Mouse (Mus musculus): ENCODE results near the gene Thrb. TPM values are rescaled to one million over a fixed set of nuclear protein-coding genes. Genes with fewer than 3 reads are reported as not detected.

Thrb gene
- 1 to 10 TPM; 1.3 to 2.5 (median 2.4) TPM for polyA plus RNA-seq (2017; shearing (Covaris generic))

- peak; percentile 45 for ATAC-seq
Observed at GRCm38 (mm10) chr14:17659686-17660328, at the start of gene Thrb. Thrb (plus strand) TSS chr14:17660261.

DNA sequence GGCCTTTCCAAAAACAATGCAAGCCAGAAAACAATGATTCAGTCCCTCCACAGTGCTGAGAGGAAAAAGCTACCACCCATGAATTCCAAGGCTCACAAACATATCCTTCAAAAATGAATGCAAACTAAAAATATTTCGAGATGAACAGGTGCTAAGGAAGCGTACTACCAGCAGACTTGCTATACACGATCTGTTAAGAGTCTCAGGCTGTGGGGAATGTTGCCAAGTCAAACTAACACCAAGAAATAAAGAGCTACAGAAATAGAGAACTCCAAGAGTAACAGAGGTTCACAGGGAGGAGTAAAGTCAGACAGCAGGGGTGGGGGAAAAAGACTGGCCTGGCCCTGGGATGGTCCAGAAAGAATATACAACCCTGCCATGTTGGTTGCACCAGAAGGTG lies 38.4 kb upstream of the Thrb start:
- no peak for ATAC-seq

GRCm38 (mm10) chr14:17623936-17624335 lies 36.1 kb upstream of the Thrb start:
- no peak for ATAC-seq

- no peak for ATAC-seq
Observed at GRCm38 (mm10) chr14:17629215-17629614, 30.8 kb upstream of the Thrb start.

DNA sequence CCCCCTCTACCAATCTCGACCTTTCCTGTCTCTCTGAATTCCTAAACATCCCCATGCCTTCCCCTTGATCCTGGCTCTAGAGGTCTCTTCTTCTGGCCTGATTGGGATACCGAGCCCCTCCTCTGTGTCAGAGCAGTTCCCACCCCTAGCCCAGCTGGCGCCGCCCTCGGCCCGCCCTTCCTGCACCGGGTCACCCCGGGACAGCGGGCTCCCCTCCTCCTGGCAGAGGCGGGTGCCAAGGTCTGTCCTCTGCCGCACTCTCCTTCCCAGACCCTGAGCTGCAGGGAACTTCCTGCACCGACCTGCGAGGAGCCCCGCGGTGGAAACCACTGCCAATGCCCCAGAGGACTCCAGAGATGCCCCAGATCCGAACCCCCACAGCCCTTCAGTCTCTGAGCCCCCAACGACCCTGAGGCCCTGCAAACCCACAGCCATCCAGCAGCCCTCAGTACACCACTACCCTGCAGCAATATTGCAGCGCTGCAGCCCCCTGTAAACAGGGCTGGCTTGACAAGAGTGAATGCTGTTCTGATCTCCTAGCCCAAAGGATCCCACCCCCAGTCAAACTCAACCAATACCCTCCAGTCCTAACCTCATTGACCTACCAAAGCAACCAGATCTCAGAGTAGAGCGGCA lies 27.1 kb upstream of the Thrb start:
- no peak for ATAC-seq

DNA sequence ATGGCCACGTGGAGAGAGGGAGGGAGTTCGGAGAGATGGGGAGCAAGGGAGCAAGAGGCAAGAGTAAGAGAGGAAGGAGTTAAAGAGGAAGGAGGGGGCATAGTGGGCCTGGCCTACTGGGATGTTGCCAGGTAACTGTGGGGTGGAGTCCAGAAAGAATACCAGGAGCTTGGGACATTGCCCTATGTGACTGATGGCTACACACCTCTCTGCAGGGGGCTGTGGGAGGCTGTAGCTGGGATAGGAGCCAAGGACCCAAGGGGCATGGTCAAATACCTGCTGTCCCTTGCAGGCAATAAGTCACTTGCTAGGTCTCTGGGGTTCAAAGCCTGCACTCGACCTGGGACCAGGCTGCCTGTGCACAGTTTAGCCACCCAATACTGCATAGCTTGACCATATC lies 23.1 kb upstream of the Thrb start:
- no peak for ATAC-seq

DNA sequence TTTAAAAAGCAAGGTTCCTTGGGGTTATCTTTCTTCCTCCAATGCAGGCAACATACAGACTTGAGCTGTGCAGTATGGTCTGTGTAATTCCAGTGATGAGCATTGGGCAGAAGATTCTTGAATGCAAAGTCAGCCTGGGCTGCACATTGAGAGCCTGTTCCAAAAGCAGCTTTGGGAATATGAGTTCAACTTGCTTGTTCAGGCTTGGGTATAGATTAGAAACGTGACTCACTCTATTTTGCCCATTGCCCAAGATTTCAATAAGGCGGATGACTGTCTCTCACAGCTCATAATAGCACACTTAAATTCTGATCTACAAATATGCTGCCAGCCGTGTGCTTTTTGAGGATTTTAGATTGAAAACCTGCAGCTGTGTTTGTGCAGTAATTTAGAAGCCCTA lies 18.3 kb upstream of the Thrb start:
- no peak for ATAC-seq

DNA sequence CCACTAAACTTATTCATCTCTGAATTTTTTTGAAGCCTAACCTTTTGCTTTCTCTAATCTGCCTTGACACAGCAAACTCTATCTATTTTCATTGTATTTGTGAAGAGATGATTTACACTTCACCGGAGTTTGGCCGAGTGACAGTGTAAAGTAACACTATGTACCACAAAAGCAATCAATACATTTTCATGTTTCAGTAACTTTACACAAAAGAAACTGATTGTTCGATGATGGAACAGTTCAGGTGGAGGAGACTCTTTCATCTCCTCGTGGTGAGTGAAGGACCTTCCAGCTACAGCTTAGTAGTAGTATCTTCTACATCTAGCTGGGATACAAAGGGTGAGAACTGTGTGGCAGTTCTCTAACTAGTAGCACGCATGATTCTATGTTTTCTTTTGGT lies 5.0 kb upstream of the Thrb start:
- ATAC-seq = no peak

GRCm38 (mm10) chr14:17659031-17659430 lies 1.0 kb upstream of the Thrb start:
- peak; percentile 58 for ATAC-seq

DNA sequence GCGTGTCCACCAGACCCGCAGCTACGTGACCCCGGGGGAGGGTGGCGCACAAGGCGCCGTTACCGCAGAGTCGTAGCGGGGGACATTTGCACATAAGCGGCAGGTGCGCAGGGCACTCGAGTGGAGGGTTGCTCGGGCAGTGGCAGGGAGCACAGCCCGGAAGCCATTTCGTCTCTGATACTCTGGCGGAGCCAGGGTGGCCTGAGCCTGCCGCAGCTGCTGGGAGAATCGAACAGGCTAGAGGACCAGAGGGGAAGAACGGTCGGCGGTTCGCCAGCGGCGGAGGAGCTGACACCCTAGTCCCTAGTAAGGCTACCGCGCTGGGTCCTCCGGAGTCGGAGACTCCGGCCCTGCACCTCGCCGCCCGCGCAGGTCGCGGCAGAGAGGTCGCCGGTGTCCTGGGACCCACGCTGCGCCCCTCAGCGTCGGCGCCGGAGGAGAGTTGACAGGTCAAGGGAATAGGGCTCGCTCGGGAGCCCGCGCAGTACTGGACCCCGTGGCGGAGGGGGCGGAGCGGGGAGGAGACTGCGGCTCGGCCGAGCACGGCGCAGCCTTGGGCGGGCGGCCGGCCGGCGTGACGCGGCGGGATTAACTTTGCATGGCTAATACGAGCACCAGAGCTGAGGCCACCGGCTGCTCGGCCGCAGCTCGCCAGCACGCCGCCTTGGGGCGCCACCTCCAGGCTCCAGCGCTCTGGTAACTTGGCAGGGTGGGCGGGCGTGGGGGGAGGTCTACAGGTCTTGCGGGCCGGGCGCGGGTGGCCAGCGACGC lies 453 bp downstream of the Thrb start:
- ATAC-seq = peak; percentile 41

DNA sequence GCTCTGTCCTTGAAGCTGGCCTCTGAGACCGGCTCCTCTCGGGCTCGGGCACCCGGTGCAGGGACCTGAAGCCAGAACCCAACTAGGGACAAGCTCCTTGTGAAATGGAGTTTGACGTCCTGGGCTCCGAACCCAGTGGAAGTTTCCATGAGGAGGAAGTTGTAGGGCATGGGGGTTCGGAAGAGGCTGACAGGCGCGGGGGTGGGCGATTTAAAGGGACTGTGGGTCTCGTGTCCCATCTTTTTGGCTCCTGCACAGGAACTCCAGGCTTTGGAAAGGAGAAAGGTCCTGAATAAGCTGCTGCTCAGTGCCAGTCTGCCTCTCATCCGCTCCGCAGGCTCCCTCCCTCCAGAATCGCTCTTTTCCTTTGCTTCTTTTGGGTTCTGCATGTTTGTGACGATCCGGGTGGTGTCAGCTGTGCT lies 1.1 kb downstream of the Thrb start:
- no peak for ATAC-seq

- ATAC-seq = no peak
Observed at GRCm38 (mm10) chr14:17662087-17662486, 2.0 kb downstream of the Thrb start.

DNA sequence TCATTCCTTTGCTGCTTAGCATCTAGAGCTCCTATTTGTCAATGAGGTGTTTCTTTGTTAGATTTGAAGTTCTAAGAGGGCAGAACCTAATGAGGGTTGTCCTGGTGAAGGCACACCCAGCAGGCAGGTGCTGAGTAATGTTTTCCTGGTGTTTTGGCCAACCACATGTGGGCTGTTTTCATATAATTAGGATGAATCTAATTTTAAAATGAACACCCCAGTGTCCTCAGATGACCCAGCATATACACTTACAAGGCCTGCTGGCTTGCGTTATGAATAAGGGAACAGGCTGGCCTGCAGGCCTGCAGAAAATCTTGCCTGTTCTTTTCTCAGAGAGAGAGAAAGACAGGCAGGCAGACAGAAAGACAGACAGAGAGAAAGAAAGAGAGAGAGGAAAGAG lies 14.3 kb downstream of the Thrb start:
- no peak for ATAC-seq

DNA sequence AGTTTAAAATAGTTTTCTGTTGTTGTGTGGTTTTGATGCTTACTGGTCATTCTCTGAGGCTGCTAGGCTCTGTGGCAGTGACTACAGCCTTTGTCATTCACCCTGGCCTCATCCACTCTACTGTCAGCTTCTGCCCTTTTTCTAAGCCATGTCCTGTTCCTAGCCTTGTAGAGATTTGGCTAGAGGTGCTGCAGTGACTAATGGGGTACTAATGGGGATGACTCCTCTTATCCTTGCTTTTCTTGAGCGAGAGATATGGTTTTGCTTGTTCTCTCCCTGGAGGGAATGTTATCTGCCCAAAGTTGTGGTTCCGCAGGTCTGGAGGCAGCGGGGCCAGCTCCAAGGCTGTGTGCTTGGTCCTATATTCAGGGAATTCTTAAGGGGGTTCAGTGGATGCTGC lies 15.2 kb downstream of the Thrb start:
- no peak for ATAC-seq

DNA sequence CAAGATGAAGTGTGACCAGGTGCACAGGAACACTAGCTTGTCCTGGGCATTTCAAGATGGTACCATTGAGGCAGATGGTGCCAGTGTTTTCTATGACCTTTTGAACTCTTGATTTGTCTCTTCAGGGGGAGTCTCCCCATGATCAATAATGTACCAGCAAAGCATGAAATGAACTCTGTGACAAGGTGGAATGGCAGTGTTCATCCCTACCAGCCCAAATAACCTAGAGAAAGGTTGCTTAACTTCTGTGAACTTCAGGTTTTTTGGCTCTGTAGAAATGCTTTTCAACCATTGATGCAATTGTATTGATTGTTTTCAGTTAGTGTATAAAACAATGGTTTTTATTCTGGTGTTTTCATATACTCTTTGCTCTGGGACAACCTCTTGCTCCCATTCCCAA lies 21.4 kb downstream of the Thrb start:
- no peak for ATAC-seq

GRCm38 (mm10) chr14:17684881-17685280 lies 24.8 kb downstream of the Thrb start:
- ATAC-seq = no peak

- ATAC-seq = no peak
Observed at GRCm38 (mm10) chr14:17685491-17685890, 25.4 kb downstream of the Thrb start.

GRCm38 (mm10) chr14:17686939-17687338 lies 26.9 kb downstream of the Thrb start:
- ATAC-seq = no peak

- no peak for ATAC-seq
Observed at GRCm38 (mm10) chr14:17691246-17691645, 31.2 kb downstream of the Thrb start.

GRCm38 (mm10) chr14:17695526-17695925 lies 35.5 kb downstream of the Thrb start:
- no peak for ATAC-seq

DNA sequence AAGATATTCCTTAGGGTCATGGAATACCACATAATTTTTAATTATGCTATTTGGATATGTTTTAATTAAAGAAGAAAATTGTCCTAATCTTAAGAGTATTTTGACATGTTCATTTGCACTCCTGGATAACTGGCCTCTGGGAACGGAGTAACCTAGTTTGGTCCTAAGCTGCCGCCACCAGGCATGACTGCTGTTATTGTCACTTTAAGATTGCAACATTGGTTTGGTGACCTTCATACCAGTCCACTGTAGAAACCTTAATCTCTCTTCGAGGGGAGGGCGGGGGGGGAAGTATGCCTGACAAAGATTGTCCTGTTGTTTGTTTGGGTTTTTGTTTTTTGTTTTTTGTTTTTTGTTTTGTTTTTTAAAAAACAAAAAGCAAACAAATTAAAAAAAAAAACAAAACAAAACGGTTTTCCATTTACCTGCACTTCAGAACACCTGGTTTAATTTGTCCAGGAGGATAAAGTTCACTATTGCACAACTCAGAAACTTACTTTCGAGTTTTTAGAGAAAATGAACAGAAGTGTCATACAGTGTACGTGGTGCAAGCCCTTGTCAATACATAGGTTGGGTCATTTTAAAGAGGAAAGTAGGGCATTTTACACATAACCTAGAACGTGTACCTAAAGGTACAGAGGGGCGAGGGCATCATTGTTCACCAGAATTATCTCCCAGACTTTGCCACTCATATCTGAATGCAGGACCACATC lies 38.0 kb downstream of the Thrb start:
- ATAC-seq = no peak

DNA sequence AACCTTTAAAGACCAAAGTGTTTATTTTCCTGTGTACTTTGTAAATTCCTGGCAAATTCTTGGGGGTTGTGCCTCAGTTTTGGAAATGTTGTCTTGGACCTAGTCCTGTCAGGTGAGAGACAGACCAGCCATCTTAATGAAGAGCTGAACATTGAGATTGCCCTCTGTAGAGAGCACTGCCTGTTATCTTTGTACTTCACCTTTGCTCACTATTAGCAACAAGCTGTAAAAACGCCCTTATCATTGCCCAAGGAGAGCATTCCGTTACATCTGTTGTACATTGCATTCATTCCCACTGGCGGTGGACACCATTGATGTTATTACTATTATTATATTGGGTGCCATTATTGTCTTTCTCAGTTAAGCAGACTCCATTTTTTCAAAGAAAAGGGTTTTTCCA lies 40.2 kb downstream of the Thrb start:
- no peak for ATAC-seq

GRCm38 (mm10) chr14:17713297-17713904 lies 53.3 kb downstream of the Thrb start:
- ATAC-seq = no peak
